Mouse (Mus musculus) kidney, adult 2 months (tissue): ENCODE results near the gene Trip6. TPM values are rescaled to one million over a fixed set of nuclear protein-coding genes. Genes with fewer than 3 reads are reported as not detected.

ENCODE experiments used
- DNase-seq: peaks from one replicate; pipeline ENCODE4 v3.0.0; 2021
- H3K27ac ChIP-seq: fragments of 200-500 bp; 2 replicates; pipeline ENCODE4 v1.5.1; 2012; ENCODE audit warnings: low read depth, low read length, control low read depth, inconsistent platforms; ENCODE audit not compliant: insufficient read depth
- H3K27me3 ChIP-seq: fragments of 200-500 bp; replicated peaks from 2 replicates; pipeline ENCODE4 v1.6.1; 2012; ENCODE audit warnings: mild to moderate bottlenecking, moderate library complexity, low read length, inconsistent platforms; ENCODE audit not compliant: control insufficient read depth, insufficient read depth
- H3K36me3 ChIP-seq: fragments of 200-500 bp; 2 replicates; pipeline ENCODE4 v1.6.1; 2012; ENCODE audit warnings: mild to moderate bottlenecking, moderate library complexity, low read length, inconsistent platforms; ENCODE audit not compliant: control insufficient read depth, insufficient read depth
- H3K4me1 ChIP-seq: fragments of 200-500 bp; 2 replicates; pipeline ENCODE4 v1.6.1; 2011; ENCODE audit warnings: low read length; ENCODE audit not compliant: control insufficient read depth, insufficient read depth
- H3K4me3 ChIP-seq: fragments of 200-500 bp; 2 replicates; pipeline ENCODE4 v1.5.1; 2011; ENCODE audit warnings: mild to moderate bottlenecking, low read depth, low read length, control low read depth; ENCODE audit not compliant: insufficient read depth
- CTCF ChIP-seq: fragments of 200-500 bp; conservative IDR thresholded peaks from 2 replicates; pipeline ENCODE4 v1.5.1; 2011; ENCODE audit warnings: low read depth, mild to moderate bottlenecking, control low read depth, low read length, moderate library complexity, mixed read lengths; ENCODE audit not compliant: insufficient read depth, insufficient read length
- POLR2A ChIP-seq: fragments of 200-500 bp; IDR thresholded peaks from one replicate; pipeline ENCODE4 v1.6.1; 2011; ENCODE audit warnings: low read depth, low read length, control low read depth
- WGBS: fragments of 180-500 bp; shearing (Covaris S2); methylation state at CpG from one replicate; pipeline ENCODE4 v1.1.7; 2018; 5-methylcytosine and 5-hydroxymethylcytosine counted together
- polyA plus RNA-seq: library from polyadenylated mRNA; depleted of rRNA; stranded (reverse); fragments of >200 nt; gene quantifications from 2 replicates; pipeline ENCODE4 v1.2.3, GENCODE M21; 2012

The Trip6 gene
- polyA plus RNA-seq, 1 experiment: 53.2 TPM

DNA sequence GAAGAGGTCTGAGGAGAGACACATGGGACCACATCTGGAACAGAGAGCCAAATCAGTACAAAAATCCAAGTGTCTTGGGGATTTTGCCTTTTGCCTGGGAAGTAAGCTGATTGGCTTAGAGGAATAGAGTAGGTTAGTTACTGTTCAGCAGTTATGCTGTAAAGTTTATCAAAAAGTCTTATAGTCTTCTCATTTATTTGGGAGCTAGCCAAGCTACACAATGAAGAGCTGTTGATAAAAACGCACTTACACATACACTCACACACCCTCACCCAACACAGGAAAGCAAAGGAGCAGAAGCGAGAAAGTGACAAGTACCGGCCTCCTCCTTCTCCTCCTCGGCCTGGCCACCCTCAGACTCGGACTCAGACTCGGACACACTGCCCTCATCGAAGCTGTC is 15.0 kb downstream of the Trip6 start:
- TF ChIP-seq POLR2A (no peak), CTCF (no peak)
- peaks cover 5% of the 10 kb centered on the region for H3K36me3 ChIP-seq
- no peaks in the 10 kb centered on the region for H3K27me3 ChIP-seq
- H3K27ac ChIP-seq: no peak overlapping the region
- WGBS: 83% methylated on average over 7 of the region's 7 CpGs
- DNase-seq: no peak
- H3K4me1 ChIP-seq: no peaks in the 10 kb centered on the region; the same call in 1 of the 2 replicates
- H3K4me3 ChIP-seq: no peak overlapping the region

DNA sequence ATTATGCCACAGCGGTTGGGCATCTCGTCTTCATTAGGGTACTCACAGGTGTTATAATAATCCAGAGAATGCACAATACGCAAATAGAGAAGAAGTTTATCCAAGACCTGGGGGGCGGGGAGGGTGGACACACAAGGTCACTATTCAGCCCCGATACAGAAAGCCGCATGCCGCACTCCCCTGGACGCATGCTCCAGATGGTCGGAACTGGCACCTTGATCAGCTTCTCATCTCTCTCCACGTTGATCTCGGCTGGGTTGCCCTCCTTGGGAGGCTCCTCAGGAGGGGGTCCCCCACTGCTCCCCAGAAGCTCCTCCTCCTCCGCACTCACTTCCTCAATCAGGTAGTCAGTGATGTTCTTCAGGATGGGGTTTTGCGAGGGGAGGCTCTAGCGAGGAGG is 17.1 kb downstream of the Trip6 start:
- no peak overlapping the region for H3K27ac ChIP-seq
- 86% methylated on average over 14 of the region's 14 CpGs for WGBS
- TF ChIP-seq POLR2A: no peak
- TF ChIP-seq CTCF: no peak
- no peak overlapping the region for H3K4me3 ChIP-seq
- DNase-seq: no peak
- H3K4me1 ChIP-seq: no peaks in the 10 kb centered on the region; the same call in 1 of the 2 replicates
- H3K36me3 ChIP-seq: peaks cover 5% of the 10 kb centered on the region
- H3K27me3 ChIP-seq: no peaks in the 10 kb centered on the region

DNA sequence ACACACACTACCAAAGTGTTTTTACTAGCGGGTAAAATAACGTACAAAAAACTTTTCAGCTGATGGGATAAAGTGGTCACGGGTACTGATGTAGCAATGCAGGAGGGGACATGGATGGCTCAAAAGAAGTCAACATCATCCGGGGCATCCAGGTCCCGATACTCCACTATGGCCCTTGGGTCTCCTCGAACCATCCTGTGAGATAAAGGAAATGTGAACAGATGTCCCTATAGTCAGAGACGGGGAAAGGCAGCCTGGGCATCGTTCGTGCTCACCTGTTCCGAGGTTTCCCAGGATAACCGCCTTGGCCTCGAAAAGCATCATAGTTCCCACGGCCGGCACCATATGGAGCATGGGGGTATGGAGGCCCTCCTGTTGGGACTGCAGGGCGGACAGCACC is 18.5 kb downstream of the Trip6 start:
- no peak for TF ChIP-seq POLR2A
- TF ChIP-seq CTCF: no peak
- peaks cover 5% of the 10 kb centered on the region for H3K36me3 ChIP-seq

DNA sequence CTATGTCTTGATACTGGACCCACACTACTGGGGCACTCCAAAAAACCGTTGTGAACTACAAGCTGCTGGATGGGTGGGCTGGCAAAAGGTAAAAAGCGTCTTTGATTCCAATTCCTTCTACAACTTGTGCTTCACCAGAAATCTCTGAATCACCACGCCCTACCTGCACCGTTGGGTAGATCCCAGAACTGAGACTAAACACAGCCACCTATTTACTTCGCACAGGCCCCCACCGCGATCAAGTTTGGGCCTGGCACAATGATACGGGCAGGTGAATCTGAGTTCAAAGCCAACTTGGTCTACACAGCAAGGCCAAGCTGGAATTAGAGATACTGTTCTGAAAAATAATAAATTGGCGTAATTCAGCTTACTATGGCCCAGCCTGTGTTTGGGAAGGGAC is 18.9 kb downstream of the Trip6 start:
- no peak for DNase-seq
- 78% methylated on average over 9 of the region's 9 CpGs for WGBS
- no peak overlapping the region for H3K4me3 ChIP-seq

More for the DNA sequence above, 18.5 kb downstream of the Trip6 start:
- H3K4me3 ChIP-seq: no peak overlapping the region
- no peaks in the 10 kb centered on the region for H3K27me3 ChIP-seq
- no peak for DNase-seq
- 93% methylated on average over 15 of the region's 15 CpGs for whole genome bisulfite sequencing
- H3K27ac ChIP-seq: no peak overlapping the region
- H3K4me1 ChIP-seq: no peaks in the 10 kb centered on the region; the same call in 1 of the 2 replicates

GRCm38 (mm10) chr5:137294744-137295093 is 19.5 kb downstream of the Trip6 start:
- no peaks in the 10 kb centered on the region for H3K27me3 ChIP-seq
- no peaks in the 10 kb centered on the region; the same call in 1 of the 2 replicates for H3K4me1 ChIP-seq
- 5% methylated on average over 18 of the region's 18 CpGs for WGBS
- peak overlapping the region; percentile 63 for H3K27ac ChIP-seq
- no peak for TF ChIP-seq CTCF
- no peak for TF ChIP-seq POLR2A
- peak overlapping the region; percentile 77 for H3K4me3 ChIP-seq
- H3K36me3 ChIP-seq: no peaks in the 10 kb centered on the region
- DNase-seq: no peak

More for the DNA sequence above, 18.9 kb downstream of the Trip6 start:
- H3K27ac ChIP-seq: no peak overlapping the region
- TF ChIP-seq CTCF (no peak), POLR2A (no peak)
- H3K36me3 ChIP-seq: peaks cover 3% of the 10 kb centered on the region
- no peaks in the 10 kb centered on the region; the same call in 1 of the 2 replicates for H3K4me1 ChIP-seq
- H3K27me3 ChIP-seq: no peaks in the 10 kb centered on the region

- TF ChIP-seq CTCF: no peak
- no peak for TF ChIP-seq POLR2A
- peak within 1 kb of the TSS; percentile 79 for H3K4me3 ChIP-seq
- H3K36me3 ChIP-seq: no peaks in the 10 kb centered on the region
- no peaks in the 10 kb centered on the region for H3K27me3 ChIP-seq
- peak; percentile 98 for DNase-seq
- H3K4me1 ChIP-seq: no peaks in the 10 kb centered on the region; the same call in 1 of the 2 replicates
- under 1% methylated on average over 52 of the region's 52 CpGs for WGBS
- H3K27ac ChIP-seq: peak within 1 kb of the TSS; percentile 85
These were observed 20.1 kb downstream of the Trip6 start, which contains the start of gene Ufsp1 for GRCm38 (mm10) chr5:137293839-137294743. TSS of gene Ufsp1 (plus strand) at chr5:137294629.

DNA sequence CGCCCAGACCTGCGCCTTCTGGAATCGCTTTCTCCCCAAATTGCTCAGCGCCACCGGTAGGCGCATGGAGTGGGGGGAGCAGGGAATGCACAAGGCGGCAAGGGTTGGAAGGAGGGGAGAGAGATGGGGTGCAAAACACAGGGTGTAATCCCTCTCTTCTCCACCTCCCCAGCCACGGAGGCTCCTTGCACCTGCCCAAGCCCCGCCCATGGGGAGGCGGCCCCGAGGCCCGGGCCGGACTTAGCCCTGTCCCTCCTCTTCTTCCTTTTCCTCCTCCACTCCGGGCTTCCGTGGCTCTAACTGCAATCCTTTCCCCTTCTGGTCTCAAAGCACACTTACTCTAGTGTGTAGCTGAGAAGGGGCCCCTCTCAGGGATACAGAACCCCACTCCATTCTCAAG is 20.9 kb downstream of the Trip6 start:
- no peaks in the 10 kb centered on the region; the same call in 1 of the 2 replicates for H3K27me3 ChIP-seq
- H3K36me3 ChIP-seq: no peaks in the 10 kb centered on the region
- H3K4me3 ChIP-seq: peak overlapping the region; percentile 79
- H3K4me1 ChIP-seq: no peaks in the 10 kb centered on the region; the same call in 1 of the 2 replicates
- WGBS: under 1% methylated on average over 15 of the region's 15 CpGs
- peak overlapping the region; percentile 85 for H3K27ac ChIP-seq
- TF ChIP-seq CTCF (peak; percentile 18; the same call in 1 of the 2 replicates), POLR2A (peak; percentile 11)
- DNase-seq: peak; percentile 92
